Mouse (Mus musculus) neural tube, embryonic 11.5 days (tissue): ENCODE results near the gene Itgae. TPM values are rescaled to one million over a fixed set of nuclear protein-coding genes. Genes with fewer than 3 reads are reported as not detected.
"Not testable (repeated sequence)": the region's sequence is repeated elsewhere in the genome, so short reads cannot be mapped to it uniquely, and the experiment has no call there.

Source experiments
- ATAC-seq: fragments of 200-750 bp; cut with Nextera tagmentation; 2 replicates; pipeline ENCODE4 v1.8.0; 2017; ENCODE audit warnings: moderate number of reproducible peaks, mild to moderate bottlenecking, moderate TSS enrichment, moderate library complexity; ENCODE audit not compliant: insufficient read depth, low FRiP score, low TSS enrichment
- DNase-seq: peaks from one replicate; pipeline ENCODE4 v3.0.0-alpha.2; 2015; ENCODE audit warnings: low spot score
- H3K27ac ChIP-seq: fragments of 300-500 bp; sonication (generic); 2 replicates; pipeline ENCODE4 v1.5.1; 2014; ENCODE audit warnings: low read depth, mild to moderate bottlenecking, low read length
- H3K27me3 ChIP-seq: fragments of 300-500 bp; sonication (generic); 2 replicates; pipeline ENCODE4 v1.6.1; 2014; ENCODE audit warnings: mild to moderate bottlenecking, low read length, mixed read lengths; ENCODE audit not compliant: control insufficient read depth, insufficient read depth
- H3K36me3 ChIP-seq: fragments of 300-500 bp; sonication (generic); 2 replicates; pipeline ENCODE4 v1.6.1; 2014; ENCODE audit warnings: mild to moderate bottlenecking, low read length, moderate library complexity, mixed read lengths; ENCODE audit not compliant: control insufficient read depth, insufficient read depth
- H3K4me1 ChIP-seq: fragments of 300-500 bp; sonication (generic); 2 replicates; pipeline ENCODE4 v1.6.1; 2014; ENCODE audit warnings: low read length, mixed read lengths; ENCODE audit not compliant: control insufficient read depth, insufficient read depth
- H3K4me2 ChIP-seq: fragments of 300-500 bp; sonication (generic); 2 replicates; pipeline ENCODE4 v1.6.1; 2014; ENCODE audit warnings: low read depth, mild to moderate bottlenecking, moderate library complexity
- H3K4me3 ChIP-seq: fragments of 300-500 bp; sonication (generic); 2 replicates; pipeline ENCODE4 v1.5.1; 2014; ENCODE audit warnings: low read depth, low read length
- H3K9ac ChIP-seq: fragments of 300-500 bp; sonication (generic); 2 replicates; pipeline ENCODE4 v1.6.1; 2014; ENCODE audit warnings: mild to moderate bottlenecking, low read length
- H3K9me3 ChIP-seq: fragments of 300-500 bp; sonication (generic); 2 replicates; pipeline ENCODE4 v1.6.1; 2016; ENCODE audit warnings: low read length; ENCODE audit not compliant: control insufficient read depth
- WGBS: fragments of 180-500 bp; shearing (Covaris S2); extraction: QIAGEN DNeasy Blood & Tissue Kit; methylation state at CpG from one replicate; pipeline ENCODE4 v1.1.7; 2014; 5-methylcytosine and 5-hydroxymethylcytosine counted together
- polyA plus RNA-seq: library from polyadenylated mRNA; unstranded; fragments of >200 nt; fragmentation: Nextera tagmentation; extraction: Ambion mirVana; gene quantifications from 2 replicates; pipeline ENCODE4 v1.2.1, GENCODE M21; 2014

Gene Itgae
- polyA plus RNA-seq, 1 experiment from 2014 or later = 0.34 TPM

GRCm38 (mm10) chr11:73099976-73100750 lies 9.8 kb downstream of the Itgae start:
- Histone ChIP-seq H3K27me3 (no peaks in the 10 kb centered on the region), H3K9ac (no peak overlapping the region), H3K4me2 (no peak overlapping the region), H3K9me3 (no peaks in the 10 kb centered on the region), H3K4me3 (no peak overlapping the region), H3K4me1 (no peaks in the 10 kb centered on the region), H3K27ac (no peak overlapping the region), H3K36me3 (no peaks in the 10 kb centered on the region)
- DNase-seq (no peak), ATAC-seq (no peak)
- 78% methylated on average over 14 of the region's 14 CpGs for WGBS

DNA sequence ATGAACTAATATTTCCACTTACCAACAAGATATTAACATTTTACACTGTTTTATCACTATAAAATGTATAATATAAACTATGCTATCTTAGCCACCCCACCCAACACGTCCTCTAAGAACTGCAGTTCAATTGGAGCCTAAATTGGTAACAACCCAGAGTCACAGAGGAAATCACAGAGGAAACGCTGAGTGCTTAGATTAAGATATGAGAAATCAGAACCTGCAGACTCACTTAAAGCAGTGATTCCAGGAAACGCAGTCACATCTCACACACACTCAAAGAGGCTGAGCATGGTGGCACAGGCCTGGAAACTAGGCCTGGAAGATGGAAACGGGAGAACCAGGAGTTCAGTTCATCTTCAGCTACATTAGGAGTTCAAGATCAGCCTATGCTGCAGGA lies 10.9 kb downstream of the Itgae start:
- Histone ChIP-seq H3K9me3 (no peaks in the 10 kb centered on the region), H3K9ac (no peak overlapping the region), H3K36me3 (no peaks in the 10 kb centered on the region), H3K27ac (no peak overlapping the region), H3K4me1 (no peaks in the 10 kb centered on the region), H3K27me3 (no peaks in the 10 kb centered on the region), H3K4me3 (no peak overlapping the region), H3K4me2 (no peak overlapping the region)
- WGBS = 87% methylated on average over 4 of the region's 4 CpGs
- ATAC-seq (no peak), DNase-seq (no peak)

DNA sequence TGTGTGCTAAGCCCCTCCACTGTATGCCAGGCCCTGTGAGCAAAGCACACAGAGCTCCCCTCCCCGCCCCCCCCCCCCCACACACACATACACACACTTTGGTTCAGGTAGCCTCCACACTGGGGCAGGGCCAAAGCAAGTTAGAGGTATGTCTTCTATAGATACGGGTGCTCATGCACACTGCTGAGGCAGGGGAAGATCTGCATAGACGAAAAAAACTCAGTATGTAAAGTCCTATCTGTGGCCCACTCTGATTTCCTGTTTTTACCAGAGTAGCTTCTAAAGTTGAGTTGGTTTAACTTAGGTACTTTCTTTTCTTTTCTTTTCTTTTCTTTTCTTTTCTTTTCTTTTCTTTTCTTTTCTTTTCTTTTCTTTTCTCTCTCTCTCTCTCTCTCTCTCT lies 14.9 kb downstream of the Itgae start:
- no peak for DNase-seq
- Histone ChIP-seq H3K27ac (no peak overlapping the region), H3K9me3 (no peaks in the 10 kb centered on the region), H3K36me3 (no peaks in the 10 kb centered on the region), H3K4me1 (no peaks in the 10 kb centered on the region), H3K4me3 (no peak overlapping the region), H3K9ac (no peak overlapping the region), H3K4me2 (no peak overlapping the region), H3K27me3 (no peaks in the 10 kb centered on the region)
- 64% methylated on average over 3 of the region's 3 CpGs for WGBS
- no peak for ATAC-seq

DNA sequence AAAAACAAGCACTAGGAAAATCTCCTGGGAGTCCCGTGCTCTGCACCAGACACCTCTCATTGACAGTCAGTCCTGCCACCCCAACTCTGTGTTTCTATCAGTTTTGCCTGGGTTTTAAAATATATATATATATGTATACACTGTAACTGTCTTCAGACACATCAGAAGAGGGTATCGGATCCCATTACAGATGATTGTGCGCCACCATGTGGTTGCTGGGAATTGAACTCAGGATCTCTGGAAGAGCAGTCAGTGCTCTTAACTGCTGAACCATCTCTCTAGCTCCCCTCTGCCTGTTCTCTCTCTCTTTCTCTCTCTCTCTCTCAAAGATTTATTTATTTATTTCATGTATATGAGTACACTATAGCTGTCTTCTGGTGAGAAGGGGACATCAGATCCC lies 17.0 kb downstream of the Itgae start:
- 44% methylated on average over 3 of the region's 3 CpGs for WGBS

DNA sequence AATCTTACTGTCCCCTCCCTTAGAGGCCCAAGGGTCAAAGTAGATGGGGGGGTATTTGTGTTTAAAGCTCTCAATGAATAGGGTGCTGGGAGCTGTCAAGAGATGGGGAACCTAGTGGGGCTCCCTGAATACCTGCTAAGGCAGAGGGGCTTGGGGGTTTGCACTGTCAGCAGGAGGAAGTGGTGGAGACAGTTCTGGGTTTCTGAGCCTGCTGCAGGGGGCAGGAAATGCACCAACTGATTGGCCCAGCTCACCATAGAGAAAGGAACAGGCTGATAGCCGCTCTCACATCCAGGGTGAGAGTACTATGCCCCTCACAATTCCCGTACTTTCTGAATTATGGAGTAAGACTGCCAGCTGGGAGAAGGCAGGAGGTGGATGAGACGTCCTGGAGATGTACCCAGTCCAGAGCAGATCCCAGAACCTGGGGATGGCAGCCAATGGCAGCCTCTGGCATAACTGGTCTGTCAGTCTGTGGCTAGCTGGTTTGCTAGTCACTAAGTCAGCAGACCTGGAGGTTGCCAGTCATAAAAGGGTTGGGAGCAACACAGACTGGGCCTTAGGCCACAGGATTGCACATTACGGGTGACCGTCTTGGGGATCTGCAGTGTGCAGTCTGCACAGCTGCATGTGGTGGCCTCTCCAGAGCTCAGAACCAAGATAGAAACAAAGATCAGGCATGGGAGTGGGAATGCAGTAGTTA lies 18.0 kb downstream of the Itgae start:
- H3K4me1 ChIP-seq = no peaks in the 10 kb centered on the region
- no peak overlapping the region for H3K9ac ChIP-seq
- ATAC-seq (no peak), DNase-seq (no peak)
- no peaks in the 10 kb centered on the region for H3K27me3 ChIP-seq
- no peak overlapping the region for H3K4me3 ChIP-seq
- 79% methylated on average over 5 of the region's 5 CpGs for WGBS
- no peaks in the 10 kb centered on the region for H3K36me3 ChIP-seq
- no peak overlapping the region for H3K27ac ChIP-seq
- H3K4me2 ChIP-seq = no peak overlapping the region
- no peaks in the 10 kb centered on the region for H3K9me3 ChIP-seq

More for the DNA sequence above, 17.0 kb downstream of the Itgae start:
- not testable (repeated sequence) for DNase-seq, H3K36me3 ChIP-seq, H3K27ac ChIP-seq, H3K9ac ChIP-seq, H3K4me3 ChIP-seq, ATAC-seq, H3K4me1 ChIP-seq, H3K27me3 ChIP-seq, H3K4me2 ChIP-seq, H3K9me3 ChIP-seq

GRCm38 (mm10) chr11:73108898-73109625 lies 18.7 kb downstream of the Itgae start:
- Histone ChIP-seq H3K27me3 (no peaks in the 10 kb centered on the region), H3K36me3 (no peaks in the 10 kb centered on the region), H3K4me2 (no peak overlapping the region), H3K9me3 (no peaks in the 10 kb centered on the region), H3K4me3 (no peak overlapping the region), H3K4me1 (no peaks in the 10 kb centered on the region), H3K9ac (no peak overlapping the region), H3K27ac (no peak overlapping the region)
- DNase-seq = no peak
- no peak for ATAC-seq
- WGBS = 81% methylated on average over 14 of the region's 14 CpGs

GRCm38 (mm10) chr11:73109941-73110340 lies 19.6 kb downstream of the Itgae start:
- Histone ChIP-seq H3K27me3 (no peaks in the 10 kb centered on the region), H3K4me2 (no peak overlapping the region), H3K4me3 (no peak overlapping the region), H3K4me1 (no peaks in the 10 kb centered on the region), H3K9ac (no peak overlapping the region), H3K27ac (no peak overlapping the region), H3K9me3 (no peaks in the 10 kb centered on the region), H3K36me3 (no peaks in the 10 kb centered on the region)
- DNase-seq = no peak
- WGBS = 89% methylated on average over 3 of the region's 3 CpGs
- no peak for ATAC-seq

DNA sequence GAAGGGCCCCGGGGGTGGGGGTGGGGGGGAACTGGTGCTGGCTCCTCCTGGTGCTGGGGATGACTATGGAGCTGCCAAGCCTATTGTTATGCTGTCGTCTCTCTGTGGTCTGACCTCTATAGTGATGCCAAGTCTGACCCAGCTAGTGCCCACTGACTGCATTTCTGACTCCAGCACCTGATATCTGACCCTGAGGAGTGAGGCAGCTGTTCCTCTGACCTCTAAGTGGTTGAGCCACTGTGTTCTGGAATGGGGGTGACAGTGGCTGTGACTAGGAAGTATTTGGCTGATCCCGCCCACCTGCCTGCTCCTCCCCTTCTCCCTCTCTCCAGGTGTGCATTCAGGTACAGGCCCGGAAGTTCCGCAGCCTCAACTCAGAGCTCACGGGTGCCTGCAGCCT lies 21.0 kb downstream of the Itgae start:
- no peak overlapping the region for H3K9ac ChIP-seq
- no peaks in the 10 kb centered on the region for H3K9me3 ChIP-seq
- WGBS = 70% methylated on average over 6 of the region's 6 CpGs
- H3K36me3 ChIP-seq = no peaks in the 10 kb centered on the region
- DNase-seq (no peak), ATAC-seq (no peak)
- no peaks in the 10 kb centered on the region for H3K27me3 ChIP-seq
- H3K4me3 ChIP-seq = no peak overlapping the region
- no peaks in the 10 kb centered on the region for H3K4me1 ChIP-seq
- H3K27ac ChIP-seq = no peak overlapping the region
- H3K4me2 ChIP-seq = no peak overlapping the region
